8 mouse cellular contexts compared by ENCODE assay signal in genomic region chr11:53979788-53980621, GRCm38 (mm10). TPM values are rescaled to one million over a fixed set of nuclear protein-coding genes. Genes with fewer than 3 reads are reported as not detected.
DNase-seq lines count a peak whose midpoint lies in the region; ATAC-seq and TF ChIP-seq lines count a peak whose summit lies in the region.

Gene Slc22a21, minus strand, starts transcription at chr11:53980332.

- H3K36me3 ChIP-seq in heart, embryonic 10.5 days, result no peaks in the 10 kb centered on the region
- no peaks in the 10 kb centered on the region for H3K36me3 ChIP-seq in kidney, embryonic 14.5 days (ENCODE audit: control insufficient read depth, insufficient read depth, low read length)
- H3K36me3 ChIP-seq in liver, embryonic 11.5 days (ENCODE audit: control insufficient read depth, insufficient read depth, low read length), result no peaks in the 10 kb centered on the region
- no peaks in the 10 kb centered on the region for H3K36me3 ChIP-seq in myocyte (ENCODE audit: control insufficient read depth, insufficient read depth)

- ATAC-seq in kidney, embryonic 14.5 days (ENCODE audit: low FRiP score, low TSS enrichment), result peak; percentile 97
- peak; percentile 96 for ATAC-seq in liver, embryonic 11.5 days (replicated peaks; ENCODE audit: low FRiP score)

- H3K4me3 ChIP-seq in embryonic fibroblast, embryonic 13.5 days (ENCODE audit: insufficient read depth, low read length), result peak within 1 kb of the TSS; percentile 63
- H3K4me3 ChIP-seq in heart, embryonic 10.5 days, result peak within 1 kb of the TSS; percentile 79
- H3K4me3 ChIP-seq in kidney, embryonic 14.5 days (ENCODE audit: low read length), result peak within 1 kb of the TSS; percentile 64
- H3K4me3 ChIP-seq in liver, embryonic 11.5 days (ENCODE audit: low read depth, low read length), result peak within 1 kb of the TSS; percentile 53
- H3K4me3 ChIP-seq in myocyte, result peak within 1 kb of the TSS; percentile 78

- peak; percentile 86 to 88 for DNase-seq in B cell, adult 2 months
- peak; percentile 75 for DNase-seq in brain, adult 2 months (ENCODE audit: low read depth, low spot score)
- DNase-seq in heart, embryonic 10.5 days (ENCODE audit: low spot score), result peak; percentile 95
- DNase-seq in liver, embryonic 11.5 days (ENCODE audit: low spot score), result peak; percentile 85
- peak; percentile 82 to 88 for DNase-seq in spleen, postnatal 4 days (ENCODE audit: low spot score in 2 of 2)

- H3K79me2 ChIP-seq in myocyte (ENCODE audit: control insufficient read depth, insufficient read depth), result no peaks in the 10 kb centered on the region

- no peak within 1 kb of the TSS for H3K27ac ChIP-seq in embryonic fibroblast, embryonic 13.5 days (ENCODE audit: insufficient read depth, low read length)
- peak within 1 kb of the TSS; percentile 85 for H3K27ac ChIP-seq in heart, embryonic 10.5 days
- peak within 1 kb of the TSS; percentile 37; the same call in 1 of the 2 replicates for H3K27ac ChIP-seq in kidney, embryonic 14.5 days (ENCODE audit: low read depth, low read length)
- H3K27ac ChIP-seq in liver, embryonic 11.5 days (ENCODE audit: low read depth, low read length), result no peak within 1 kb of the TSS

- peak within 1 kb of the TSS; percentile 73 for H3K9ac ChIP-seq in kidney, embryonic 14.5 days (ENCODE audit: low read depth, low read length)
- peak within 1 kb of the TSS; percentile 50 for H3K9ac ChIP-seq in liver, embryonic 11.5 days (ENCODE audit: low read depth, low read length)

- H3K9me3 ChIP-seq in heart, embryonic 10.5 days, result no peaks in the 10 kb centered on the region
- H3K9me3 ChIP-seq in kidney, embryonic 14.5 days (ENCODE audit: control insufficient read depth, low read length), result no peaks in the 10 kb centered on the region
- H3K9me3 ChIP-seq in liver, embryonic 11.5 days (ENCODE audit: control insufficient read depth, low read length), result no peaks in the 10 kb centered on the region

- TF ChIP-seq POLR2A in embryonic fibroblast, embryonic 13.5 days (IDR thresholded peaks at IDR 0.05; ENCODE audit: low read depth, low read length), result peak; percentile 92
- TF ChIP-seq POLR2A in myocyte (IDR thresholded peaks at IDR 0.05; ENCODE audit: insufficient read length, low read depth), result peak; percentile 88

- WGBS in heart, embryonic 10.5 days, result 1% methylated on average over 73 of the region's 73 CpGs
- 2% methylated on average over 70 of the region's 73 CpGs for WGBS in kidney, embryonic 14.5 days
- 1% methylated on average over 73 of the region's 73 CpGs for WGBS in liver, embryonic 11.5 days

- peak within 1 kb of the TSS; percentile 97 for H3K4me2 ChIP-seq in kidney, embryonic 14.5 days (replicated peaks; ENCODE audit: low read depth, low read length)
- H3K4me2 ChIP-seq in liver, embryonic 11.5 days, result peak within 1 kb of the TSS; percentile 99
- peak within 1 kb of the TSS; percentile 92 for H3K4me2 ChIP-seq in myocyte (ENCODE audit: low read depth)

- no peaks in the 10 kb centered on the region; the same call in 1 of the 2 replicates for H3K4me1 ChIP-seq in embryonic fibroblast, embryonic 13.5 days (ENCODE audit: control insufficient read depth, insufficient read depth, low read length)
- H3K4me1 ChIP-seq in heart, embryonic 10.5 days, result peaks cover 13% of the 10 kb centered on the region; the same call in 1 of the 2 replicates
- no peaks in the 10 kb centered on the region for H3K4me1 ChIP-seq in kidney, embryonic 14.5 days (ENCODE audit: control insufficient read depth, insufficient read depth, low read length)
- H3K4me1 ChIP-seq in liver, embryonic 11.5 days (replicated peaks; ENCODE audit: control insufficient read depth, insufficient read depth, low read length), result no peaks in the 10 kb centered on the region; the same call in 1 of the 2 replicates

- no peak for TF ChIP-seq CTCF in embryonic fibroblast, embryonic 13.5 days (IDR thresholded peaks at IDR 0.05; ENCODE audit: borderline replicate concordance, insufficient read depth, low read length)

- peak within 1 kb of the TSS; percentile 14 for H3ac ChIP-seq in myocyte (ENCODE audit: control insufficient read depth, insufficient read length)

- H3K27me3 ChIP-seq in heart, embryonic 10.5 days (ENCODE audit: insufficient read depth, poor library complexity, severe bottlenecking), result peaks cover 11% of the 10 kb centered on the region
- peaks cover 4% of the 10 kb centered on the region; the same call in 1 of the 2 replicates for H3K27me3 ChIP-seq in kidney, embryonic 14.5 days (ENCODE audit: control insufficient read depth, insufficient read depth, low read length)
- no peaks in the 10 kb centered on the region for H3K27me3 ChIP-seq in liver, embryonic 11.5 days (replicated peaks; ENCODE audit: control insufficient read depth, insufficient read depth, low read length)
- no peaks in the 10 kb centered on the region for H3K27me3 ChIP-seq in myocyte (ENCODE audit: control insufficient read depth, insufficient read depth, insufficient read length)

TF ChIP-seq in myocyte, 11 proteins besides CTCF, POLR2A, EP300 and RAD21:
- peak; percentile 81 for TF ChIP-seq POLR2AphosphoS2 (IDR thresholded peaks at IDR 0.05; ENCODE audit: insufficient read length, low read depth)
- TF ChIP-seq USF1 (IDR thresholded peaks at IDR 0.05; ENCODE audit: low read depth), result no peak

RNA-seq across cellular contexts. Expression of gene Slc22a21, which starts in this region (rescaled TPM):
- polyA plus RNA-seq in embryonic fibroblast, embryonic 13.5 days (2011; ENCODE audit: insufficient read length, low read depth, missing spikeins), result 7.1 and 7.5 TPM in 2 replicates
- 1.7 and 2.7 TPM in 2 replicates for polyA plus RNA-seq in heart, embryonic 10.5 days (2016; fragmentation: Nextera tagmentation; extraction: Ambion mirVana)
- polyA plus RNA-seq in kidney, embryonic 14.5 days (2014; fragmentation: Nextera tagmentation; extraction: Ambion mirVana), result 5.2 and 5.5 TPM in 2 replicates
- 1.3 and 2.1 TPM in 2 replicates for polyA plus RNA-seq in liver, embryonic 11.5 days (2014; fragmentation: Nextera tagmentation; extraction: Ambion mirVana)
- 1.6 TPM for polyA plus RNA-seq in myocyte (2012; fragmentation: generic; extraction: Trizol)

Comparison
In these comparisons a context has a peak if more than half of its experiments do, and no peak if none do; other contexts are left out.
1. H3K27ac ChIP-seq: peak in heart, embryonic 10.5 days (single experiment) and kidney, embryonic 14.5 days (single experiment); none in embryonic fibroblast, embryonic 13.5 days (single experiment) and liver, embryonic 11.5 days (single experiment).
2. Peak in every context shown above with its lines, with median percentiles within 50 percentile points of each other: DNase-seq, H3K4me3 ChIP-seq and H3K4me2 ChIP-seq.